Mouse (Mus musculus): ENCODE data around the gene A730061H03Rik.

A730061H03Rik gene

DNA sequence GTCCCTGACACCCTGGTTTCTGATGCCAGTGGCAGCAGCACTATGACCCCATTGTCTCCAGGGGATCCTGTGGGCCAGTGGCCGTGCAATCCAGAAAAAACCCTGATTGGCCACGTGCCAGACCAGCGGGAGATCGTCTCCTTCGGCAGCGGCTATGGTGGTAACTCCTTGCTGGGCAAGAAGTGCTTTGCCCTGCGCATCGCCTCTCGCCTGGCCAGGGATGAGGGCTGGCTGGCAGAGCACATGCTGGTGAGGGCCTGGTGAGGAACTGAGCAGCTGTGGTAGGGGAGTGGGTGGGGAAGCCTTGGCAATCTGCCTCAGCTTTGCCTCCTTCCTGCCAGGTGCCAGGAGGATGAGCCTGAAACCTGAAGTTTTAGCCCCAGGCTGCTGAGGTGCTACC lies 15.9 kb downstream of the A730061H03Rik start:
- DNase-seq, result no peak

DNA sequence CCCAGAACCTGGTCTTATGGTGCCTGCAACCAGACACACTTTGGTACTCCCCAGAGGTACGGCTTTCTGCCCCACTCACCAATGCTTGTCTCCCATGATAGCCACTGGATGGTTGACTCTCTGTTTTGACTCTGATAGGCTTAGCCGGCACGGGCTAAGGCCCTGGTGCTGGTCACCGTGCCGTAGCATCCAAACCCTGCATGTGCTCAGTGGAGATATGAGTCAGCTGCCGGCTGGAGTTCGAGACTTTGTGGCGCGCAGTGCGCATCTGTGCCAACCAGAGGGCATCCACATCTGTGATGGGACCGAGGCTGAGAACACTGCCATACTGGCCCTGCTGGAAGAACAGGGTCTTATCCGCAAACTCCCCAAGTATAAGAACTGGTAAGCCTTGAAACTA lies 17.9 kb downstream of the A730061H03Rik start:
- no peak for DNase-seq

- peak; percentile 83 for DNase-seq
Measured at GRCm38 (mm10) chr14:55540787-55541321, 19.4 kb downstream of the A730061H03Rik start.

GRCm38 (mm10) chr14:55540067-55540786 lies 20.0 kb downstream of the A730061H03Rik start, which contains the start of gene Pck2:
Pck2 (plus strand) TSS chr14:55540266.
- DNase-seq, result peak; percentile 81

- DNase-seq, result no peak
Measured at GRCm38 (mm10) chr14:55536116-55536745, 24.0 kb downstream of the A730061H03Rik start.

DNA sequence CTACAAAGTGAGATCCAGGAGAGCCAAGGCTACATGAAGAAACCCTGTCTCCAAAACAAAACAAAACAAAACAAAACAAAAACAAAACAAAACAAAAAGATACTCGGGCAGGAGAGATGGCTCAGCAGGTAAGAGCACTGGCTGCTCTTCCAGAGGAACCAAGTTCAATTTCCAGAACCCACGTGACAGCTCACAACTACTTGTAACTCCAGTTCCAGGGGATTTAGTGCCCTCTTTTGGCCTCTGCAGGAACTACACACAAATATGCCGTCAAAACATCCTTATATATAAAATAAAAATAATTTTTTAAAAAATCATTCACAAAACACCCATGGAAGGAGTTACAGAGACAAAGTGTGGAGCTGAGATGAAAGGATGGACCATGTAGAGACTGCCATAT lies 32.3 kb downstream of the A730061H03Rik start:
- DNase-seq, result no peak

DNA sequence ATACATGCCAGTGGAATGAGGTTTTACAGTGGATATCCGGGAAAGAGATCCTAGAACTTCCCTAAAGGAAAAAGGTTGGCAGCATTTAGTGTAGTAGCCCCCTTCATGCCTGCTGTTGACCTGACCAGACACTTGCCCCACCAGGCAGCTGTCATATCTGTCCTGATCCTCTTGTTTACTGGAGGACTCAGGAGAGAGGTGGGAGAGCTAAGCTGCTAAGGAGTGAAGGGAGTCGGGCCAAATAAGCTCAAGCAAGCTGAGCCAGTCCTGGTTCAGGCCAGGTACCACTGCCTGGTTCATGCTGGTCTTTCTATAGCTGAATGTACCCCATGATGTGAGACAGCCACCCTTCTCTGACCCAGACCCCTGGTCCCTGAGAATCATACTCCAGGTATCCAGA lies 33.5 kb downstream of the A730061H03Rik start:
- DNase-seq, result no peak

DNA sequence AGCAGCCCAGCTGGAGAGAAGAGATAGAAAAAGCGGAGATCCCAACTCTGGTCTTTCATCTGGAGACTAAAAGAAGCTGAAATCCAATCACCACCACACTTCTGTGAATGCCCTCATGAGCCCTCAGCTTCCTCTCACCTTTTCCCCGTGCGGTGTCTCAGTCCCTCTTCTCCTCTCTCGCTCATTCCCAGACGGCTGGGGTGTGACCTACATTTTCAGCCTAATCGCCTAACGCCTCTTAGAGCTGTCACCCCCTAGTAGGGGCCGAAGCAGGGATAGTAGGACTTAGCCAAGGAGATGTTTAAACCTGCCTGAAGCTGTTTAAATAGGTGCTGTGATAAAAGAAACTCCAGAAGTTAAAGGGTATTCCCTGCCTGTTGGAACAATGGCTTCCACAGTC lies 35.4 kb downstream of the A730061H03Rik start, which contains the start of gene Nrl:
Gene Nrl, minus strand, starts transcription at position 197 of the 400 bp plus-strand sequence.
- no peak for DNase-seq

DNA sequence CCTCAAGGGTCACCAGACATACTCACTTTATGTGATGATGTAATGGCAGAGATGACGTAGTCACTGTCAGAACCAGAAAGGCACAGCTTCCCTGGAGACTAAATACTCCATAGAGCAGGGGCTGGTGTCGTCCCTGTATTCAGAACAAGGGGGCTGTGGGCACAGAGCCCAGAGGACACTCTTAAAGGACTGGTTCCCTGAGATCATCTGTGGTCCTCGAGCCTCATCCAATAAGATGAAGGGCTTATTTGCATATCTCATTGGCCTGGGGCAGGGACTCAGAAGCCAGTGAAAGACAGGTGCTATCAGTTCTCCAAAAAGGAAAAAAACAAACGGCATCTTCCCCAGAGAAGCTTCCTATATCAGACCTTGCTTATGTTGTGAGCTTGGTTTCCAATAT lies 36.1 kb downstream of the A730061H03Rik start:
- DNase-seq, result no peak

GRCm38 (mm10) chr14:55520451-55521361 lies 39.5 kb downstream of the A730061H03Rik start:
- DNase-seq, result peak; percentile 56

DNA sequence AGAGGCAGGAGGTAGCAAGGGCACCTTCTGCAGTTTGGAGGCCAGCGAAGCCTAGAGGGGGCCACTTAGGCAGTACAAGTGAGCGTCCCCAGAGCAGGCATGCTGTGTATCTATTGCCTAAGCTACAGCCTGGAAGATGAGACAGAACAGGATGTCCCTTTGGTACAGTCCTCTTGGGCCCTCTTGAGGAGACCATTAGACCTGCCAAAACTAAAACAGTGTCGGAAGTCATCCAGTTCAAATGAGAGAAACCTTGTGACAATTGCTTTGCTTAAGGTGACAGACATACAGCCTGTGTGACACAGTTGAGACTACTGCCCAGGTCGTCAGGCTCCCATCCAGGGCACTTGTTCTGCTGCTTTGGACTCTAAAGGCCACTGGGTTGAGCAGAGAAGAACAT lies 40.6 kb downstream of the A730061H03Rik start:
- no peak for DNase-seq

DNA sequence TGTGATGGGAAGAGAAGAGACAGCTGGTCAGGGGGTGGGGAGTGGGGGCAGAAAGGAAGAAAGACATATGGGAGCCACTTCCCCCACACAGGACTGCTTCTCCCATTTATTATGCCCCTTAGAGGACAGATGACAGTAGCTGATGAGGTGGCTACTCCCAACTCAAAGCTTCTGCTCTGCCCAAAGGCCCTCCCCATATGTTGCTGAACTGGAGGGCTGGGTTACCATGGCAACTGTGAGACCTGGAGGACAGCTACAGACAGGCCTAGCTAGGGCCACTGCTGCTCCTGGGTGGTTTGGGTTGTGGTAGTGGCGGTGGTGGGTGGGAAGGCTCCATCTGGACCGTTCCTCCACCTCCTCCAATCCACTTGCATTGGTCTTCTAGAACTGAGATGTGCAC lies 41.3 kb downstream of the A730061H03Rik start:
- peak; percentile 88 for DNase-seq

GRCm38 (mm10) chr14:55515846-55516245 lies 44.4 kb downstream of the A730061H03Rik start:
- no peak for DNase-seq

DNA sequence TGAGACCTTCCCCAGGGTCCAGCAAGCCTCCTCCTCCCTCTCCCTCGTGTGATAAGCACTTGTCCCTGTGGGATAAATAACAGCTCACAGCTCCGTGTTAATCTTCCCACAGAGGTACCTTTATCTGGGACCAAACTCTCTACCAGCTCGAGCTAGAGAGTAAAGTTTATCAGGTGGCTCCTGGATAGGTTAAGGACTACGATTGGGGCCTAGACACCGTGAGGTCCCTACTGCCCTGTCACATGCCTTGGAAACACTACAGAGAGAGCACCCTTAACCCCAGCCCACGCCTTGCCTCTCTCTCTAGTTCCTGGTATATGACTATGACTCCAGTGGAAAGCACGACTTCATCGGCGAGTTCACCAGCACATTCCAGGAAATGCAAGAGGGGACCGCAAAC lies 46.3 kb downstream of the A730061H03Rik start:
- no peak for DNase-seq

DNA sequence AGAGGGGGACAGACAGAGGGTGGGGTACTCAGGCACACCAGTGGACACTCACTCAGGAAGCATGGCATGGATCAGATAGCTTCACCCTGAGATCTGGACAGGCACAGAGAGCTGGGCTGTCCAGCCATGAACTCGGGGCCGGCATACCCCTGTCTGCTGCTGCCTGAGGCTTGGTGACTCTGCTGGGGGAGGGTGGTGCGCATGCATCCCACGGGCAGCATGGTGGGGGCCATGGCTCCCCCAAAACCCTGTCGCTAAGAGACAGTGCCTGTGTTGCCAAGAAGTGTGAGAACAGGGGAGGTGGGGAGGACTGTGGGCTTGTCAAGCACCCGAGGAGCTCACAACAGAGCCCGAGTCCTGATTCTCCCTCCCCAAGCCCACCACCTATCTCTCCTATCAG lies 49.2 kb downstream of the A730061H03Rik start:
- peak; percentile 82 for DNase-seq

DNA sequence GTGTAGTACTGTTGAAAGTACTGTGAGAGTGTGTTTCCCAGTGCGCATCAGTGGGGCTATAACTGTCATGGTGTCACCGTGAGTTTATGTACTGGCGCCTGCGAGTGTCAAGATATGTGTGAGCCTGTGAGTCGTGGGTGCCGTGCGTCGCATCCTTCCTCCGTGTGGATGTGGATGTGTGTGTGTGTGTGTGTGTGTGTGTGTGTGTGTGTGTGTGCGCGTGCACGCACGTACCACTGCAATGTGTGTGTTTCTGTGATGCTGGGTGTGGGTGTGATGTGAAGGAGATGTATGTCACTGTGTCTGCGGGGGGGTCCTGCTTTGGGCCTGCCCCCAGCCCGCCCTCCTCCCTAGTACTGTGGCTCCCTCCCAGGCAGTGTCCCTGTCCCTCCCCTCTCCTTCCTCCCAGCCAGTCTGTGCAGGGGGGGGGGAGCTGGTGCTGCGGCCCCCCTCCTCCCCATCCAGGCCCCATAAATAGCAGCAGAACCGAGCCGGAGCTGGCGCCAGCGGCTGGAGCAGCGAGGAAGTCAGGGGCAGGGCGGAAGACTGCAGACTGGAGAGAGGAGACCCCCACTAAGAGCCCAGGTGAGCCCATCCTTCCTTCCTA lies 50.0 kb downstream of the A730061H03Rik start, which contains the start of gene Cpne6:
Gene Cpne6, plus strand, starts transcription at position 321 of the 607 bp plus-strand sequence.
- DNase-seq, result peak; percentile 72

All from right cerebral cortex, adult 18-20 months (tissue).